Mouse (Mus musculus): ENCODE measurements at regions not wholly inside any gene's neighbourhood (a gene's known extent, or its start where the extent isn't known, plus 50 kb on each side); places are given as distances from the start of the nearest gene placed in this dataset.

DNA sequence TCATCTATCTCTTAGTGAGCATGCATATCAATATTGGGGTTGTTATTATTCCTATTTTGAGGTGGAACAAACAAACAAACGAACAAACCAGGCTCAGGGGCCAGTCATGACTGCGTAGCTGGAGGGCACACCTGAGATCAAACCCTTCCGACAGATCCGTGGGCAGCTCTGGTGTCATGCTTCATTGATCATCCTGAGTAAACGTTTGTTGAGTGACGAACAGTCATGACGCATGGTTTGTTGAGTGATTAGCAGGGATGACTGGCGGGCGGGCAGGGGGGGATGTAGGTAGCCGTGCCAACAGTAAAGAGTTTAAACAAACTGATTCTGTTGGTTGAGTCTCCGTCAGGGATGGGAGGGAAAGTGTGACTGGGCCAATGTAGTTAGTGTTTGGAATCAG is 55.8 kb downstream of the Camk2n1 start:
- no peak for DNase-seq

DNA sequence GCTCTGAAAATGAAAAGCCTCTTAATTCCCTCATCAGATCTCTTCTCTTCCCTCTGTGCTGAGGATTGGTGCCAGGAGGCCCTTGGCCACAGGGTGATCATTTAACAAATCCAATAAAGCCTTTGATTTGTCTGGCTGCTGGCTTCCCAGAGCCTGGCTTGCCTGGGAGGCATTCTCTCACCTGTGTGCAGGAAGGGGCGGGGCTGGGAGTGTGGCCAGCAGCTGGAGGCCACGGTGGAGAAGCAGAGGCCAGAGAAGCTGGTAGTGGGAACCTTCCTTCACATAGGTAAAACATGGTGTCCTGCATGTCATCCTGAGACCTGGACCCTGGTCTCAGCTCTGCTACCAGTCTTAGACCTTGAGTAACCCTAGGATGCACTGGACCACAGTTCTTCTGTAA is 59.8 kb downstream of the Camk2n1 start:
- DNase-seq = peak; percentile 52 to 80

Measured in kidney, postnatal 36 days (tissue).